Comparison of ENCODE assay signal across 1 mouse cellular context in the genomic region with DNA sequence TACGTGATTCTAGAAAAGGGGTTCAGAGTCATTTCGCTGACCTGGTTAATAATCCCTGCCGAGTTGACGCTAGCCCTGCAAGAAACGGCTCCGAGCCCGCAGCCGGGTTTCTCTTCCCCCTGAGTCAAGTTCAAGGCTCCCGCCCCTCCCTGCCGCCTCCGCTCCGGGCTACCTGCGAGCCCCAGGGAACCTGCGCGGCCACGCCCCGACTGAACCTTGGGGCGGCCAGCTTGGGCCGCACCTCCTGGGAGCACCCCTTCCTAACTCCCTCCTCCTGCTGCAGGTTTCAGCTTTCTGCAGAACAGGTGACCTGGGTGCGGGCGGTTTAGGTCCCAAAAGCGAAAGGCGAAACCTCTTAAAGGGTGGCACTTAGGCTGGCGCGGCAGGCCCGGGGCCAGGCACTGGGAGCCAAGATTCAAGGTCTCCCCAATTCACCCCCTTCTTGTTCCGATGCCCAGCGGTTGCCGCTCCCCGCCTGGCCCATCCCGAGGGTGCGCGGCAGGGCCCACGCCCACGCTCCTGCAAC.
A peak's percentile ranks its signal among the peaks of the same experiment; 100 is the strongest.
TF ChIP-seq lines count a peak whose summit lies in the region.

No protein-coding gene starts in this region.

TF ChIP-seq in CH12.LX, 34 proteins besides CTCF, POLR2A, EP300 and RAD21 (continued from another document):
- TF ChIP-seq JUN (IDR thresholded peaks at IDR 0.05; ENCODE audit: insufficient read depth, low read depth, low read length) (no peak), MXI1 (IDR thresholded peaks at IDR 0.05; ENCODE audit: low read depth, low read length) (no peak; the same call in 1 of the 2 replicates), SMC3 (IDR thresholded peaks at IDR 0.05; ENCODE audit: low read depth, low read length) (no peak; the same call in 1 of the 2 replicates), IRF4 (IDR thresholded peaks at IDR 0.05; ENCODE audit: low read depth, low read length) (peak; percentile 34; the same call in 1 of the 2 replicates), NRF1 (IDR thresholded peaks at IDR 0.05; ENCODE audit: low read depth, low read length) (peak; percentile 74), CHD2 (IDR thresholded peaks at IDR 0.05; ENCODE audit: low read length) (no peak), UBTF (IDR thresholded peaks at IDR 0.05; ENCODE audit: low read depth, low read length) (peak; percentile 81; the same call in 1 of the 2 replicates), ZC3H11A (IDR thresholded peaks at IDR 0.05; ENCODE audit: low read depth, low read length) (no peak), NELFE (IDR thresholded peaks at IDR 0.05; ENCODE audit: low read depth, low read length) (no peak; the same call in 1 of the 2 replicates), TBP (conservative IDR thresholded peaks at IDR 0.05; ENCODE audit: low read depth, low read length) (0 out of 2 replicates have a peak, but pooled peaks have one; percentile 19), PAX5 (IDR thresholded peaks at IDR 0.05; ENCODE audit: low read length) (no peak), POLR2AphosphoS2 (IDR thresholded peaks at IDR 0.05; ENCODE audit: low read depth, low read length) (no peak), JUND (conservative IDR thresholded peaks at IDR 0.05; ENCODE audit: low read depth, low read length) (no peak), MEF2A (IDR thresholded peaks at IDR 0.05; ENCODE audit: borderline replicate concordance, low read depth, low read length) (no peak; the same call in 1 of the 2 replicates), CHD1 (IDR thresholded peaks at IDR 0.05; ENCODE audit: low read depth, low read length) (no peak), USF2 (conservative IDR thresholded peaks at IDR 0.05; ENCODE audit: low read depth, low read length) (no peak), MAFK (IDR thresholded peaks at IDR 0.05; ENCODE audit: insufficient replicate concordance, low read length) (peak; percentile 52; the same call in 1 of the 2 replicates)
TF ChIP-seq in CH12.LX: peak in this region for 6.
